Mouse (Mus musculus) adrenal gland, postnatal 36 days (tissue): Measurements from ENCODE around the gene Ube2r2. TPM values are rescaled to one million over a fixed set of nuclear protein-coding genes. Genes with fewer than 3 reads are reported as not detected.

ENCODE experiments used
- DNase-seq, 2 experiments: peaks; one replicate each; pipeline ENCODE4 v3.0.0; 2021; ENCODE audit warnings: mixed read lengths in 1 of 2
- total RNA-seq, 2 experiments: library from RNA; stranded (reverse); gene quantifications; 2 replicates each; pipeline ENCODE4 v1.2.3; 2021

The Ube2r2 gene
- total RNA-seq, 2 experiments from 2014 or later: 103 to 115 TPM

- DNase-seq: no peak
Measured at GRCm38 (mm10) chr4:41179825-41180725, 44.5 kb downstream of the Ube2r2 start.

- DNase-seq: no peak
Measured at GRCm38 (mm10) chr4:41189809-41190208, 54.3 kb downstream of the Ube2r2 start.

GRCm38 (mm10) chr4:41192544-41193512 is 57.3 kb downstream of the Ube2r2 start:
- no peak for DNase-seq

- no peak for DNase-seq
Measured at GRCm38 (mm10) chr4:41195328-41195727, 59.8 kb downstream of the Ube2r2 start.

- peak; percentile 49 to 65 for DNase-seq
Measured at GRCm38 (mm10) chr4:41196861-41197610, 61.5 kb downstream of the Ube2r2 start.

GRCm38 (mm10) chr4:41202135-41202534 is 66.6 kb downstream of the Ube2r2 start:
- no peak for DNase-seq

- peak; percentile 35 to 51 for DNase-seq
Measured at GRCm38 (mm10) chr4:41205751-41206150, 70.2 kb downstream of the Ube2r2 start.

- no peak for DNase-seq
Measured at GRCm38 (mm10) chr4:41208050-41208449, 72.5 kb downstream of the Ube2r2 start.

- DNase-seq: no peak
Measured at GRCm38 (mm10) chr4:41225412-41225811, 89.9 kb downstream of the Ube2r2 start.

GRCm38 (mm10) chr4:41226351-41226750 is 90.8 kb downstream of the Ube2r2 start:
- peak; percentile 52 to 54 for DNase-seq

GRCm38 (mm10) chr4:41235621-41236020 is 100.1 kb downstream of the Ube2r2 start:
- no peak for DNase-seq

GRCm38 (mm10) chr4:41240916-41241315 is 105.4 kb downstream of the Ube2r2 start:
- no peak for DNase-seq

Other genes with a start within 250 kb of the Ube2r2 start
- gene Spink4, start 215.7 kb upstream of the Ube2r2 start, total RNA-seq: 10 to 100 TPM in 1 of 2 experiments, not detected in 1; 12.8 TPM
- gene Bag1, start 187.4 kb upstream of the Ube2r2 start, total RNA-seq: 100 to 1,000 TPM; 287 to 331 TPM
- 100 to 1,000 TPM; 101 to 105 TPM for gene Chmp5, start 187.3 kb upstream of the Ube2r2 start, total RNA-seq
- gene Nfx1, start 164.8 kb upstream of the Ube2r2 start, total RNA-seq: 10 to 100 TPM; 75.5 to 97.1 TPM
- gene Aqp7, start 87.6 kb upstream of the Ube2r2 start, total RNA-seq: 10 to 100 TPM; 22.9 to 26.1 TPM
- under 1 TPM in 1 of 2 experiments, not detected in 1; 0.23 TPM for gene Aqp3, start 37.6 kb upstream of the Ube2r2 start, total RNA-seq
- 10 to 100 TPM; 58.0 to 61.8 TPM for gene Nol6, start 11.3 kb upstream of the Ube2r2 start, total RNA-seq
- 10 to 100 TPM; 32.8 to 43.9 TPM for gene Ubap2, start 139.4 kb downstream of the Ube2r2 start, total RNA-seq
- gene Dcaf12, start 179.1 kb downstream of the Ube2r2 start, total RNA-seq: 10 to 100 TPM; 53.3 to 60.1 TPM
- gene Ubap1, start 213.3 kb downstream of the Ube2r2 start, total RNA-seq: 10 to 100 TPM; 46.1 to 46.7 TPM